Mouse (Mus musculus): ENCODE measurements around the gene Gnai2. TPM values are rescaled to one million over a fixed set of nuclear protein-coding genes. Genes with fewer than 3 reads are reported as not detected.
A peak's percentile ranks its signal among the peaks of the same experiment; 100 is the strongest.

Gnai2 gene
- total RNA-seq, 2 experiments from 2014 or later = 410 to 452 TPM

GRCm38 (mm10) chr9:107594281-107595062 lies 40.7 kb downstream of the Gnai2 start:
- ATAC-seq (replicated peaks; ENCODE audit: poor library complexity, severe bottlenecking) = no peak

GRCm38 (mm10) chr9:107593101-107593976 lies 41.8 kb downstream of the Gnai2 start:
- peak; percentile 47 for ATAC-seq (replicated peaks; ENCODE audit: poor library complexity, severe bottlenecking)

GRCm38 (mm10) chr9:107590773-107591060 lies 44.5 kb downstream of the Gnai2 start:
- ATAC-seq (replicated peaks; ENCODE audit: poor library complexity, severe bottlenecking) = no peak

- no peak for ATAC-seq (replicated peaks; ENCODE audit: poor library complexity, severe bottlenecking)
Measured at GRCm38 (mm10) chr9:107590058-107590772, 45.0 kb downstream of the Gnai2 start.

GRCm38 (mm10) chr9:107587833-107588639 lies 47.1 kb downstream of the Gnai2 start:
- peak; percentile 26 for ATAC-seq (replicated peaks; ENCODE audit: poor library complexity, severe bottlenecking)

- peak; percentile 94 for ATAC-seq (replicated peaks; ENCODE audit: poor library complexity, severe bottlenecking)
Measured at GRCm38 (mm10) chr9:107586974-107587832, 48.0 kb downstream of the Gnai2 start, which contains the start of gene Ifrd2. TSS of gene Ifrd2 (plus strand) at chr9:107587642.

- ATAC-seq (replicated peaks; ENCODE audit: poor library complexity, severe bottlenecking) = no peak
Measured at GRCm38 (mm10) chr9:107586504-107586903, 48.7 kb downstream of the Gnai2 start.

- ATAC-seq (replicated peaks; ENCODE audit: poor library complexity, severe bottlenecking) = no peak
Measured at GRCm38 (mm10) chr9:107583174-107583573, 52.0 kb downstream of the Gnai2 start.

- no peak for ATAC-seq (replicated peaks; ENCODE audit: poor library complexity, severe bottlenecking)
Measured at GRCm38 (mm10) chr9:107582509-107583062, 52.6 kb downstream of the Gnai2 start.

- no peak for ATAC-seq (replicated peaks; ENCODE audit: poor library complexity, severe bottlenecking)
Measured at GRCm38 (mm10) chr9:107581584-107581983, 53.6 kb downstream of the Gnai2 start.

- ATAC-seq (replicated peaks; ENCODE audit: poor library complexity, severe bottlenecking) = peak; percentile 78
Measured at GRCm38 (mm10) chr9:107580501-107581317, 54.5 kb downstream of the Gnai2 start, which contains the start of gene Hyal3. TSS of gene Hyal3 (plus strand) at chr9:107580818.

GRCm38 (mm10) chr9:107579023-107579900 lies 55.9 kb downstream of the Gnai2 start:
- ATAC-seq (replicated peaks; ENCODE audit: poor library complexity, severe bottlenecking) = no peak

- no peak for ATAC-seq (replicated peaks; ENCODE audit: poor library complexity, severe bottlenecking)
Measured at GRCm38 (mm10) chr9:107578587-107578986, 56.6 kb downstream of the Gnai2 start, which contains the start of gene Naa80. TSS of gene Naa80 (plus strand) at chr9:107578887.

- no peak for ATAC-seq (replicated peaks; ENCODE audit: poor library complexity, severe bottlenecking)
Measured at GRCm38 (mm10) chr9:107577871-107578270, 57.3 kb downstream of the Gnai2 start.

GRCm38 (mm10) chr9:107576357-107577107 lies 58.6 kb downstream of the Gnai2 start, which contains the start of gene Hyal1:
TSS of gene Hyal1 (plus strand) at chr9:107576927.
- ATAC-seq (replicated peaks; ENCODE audit: poor library complexity, severe bottlenecking) = peak; percentile 66
